Mouse (Mus musculus) neural tube, embryonic 15.5 days (tissue): ENCODE measurements around the gene B3gnt2. TPM values are rescaled to one million over a fixed set of nuclear protein-coding genes. Genes with fewer than 3 reads are reported as not detected.

Source experiments
- ATAC-seq: fragments of 200-750 bp; cut with Nextera tagmentation; 2 replicates; pipeline ENCODE4 v1.8.0; 2017; ENCODE audit warnings: mild to moderate bottlenecking, moderate TSS enrichment, moderate library complexity; ENCODE audit not compliant: low FRiP score
- H3K27ac ChIP-seq: fragments of 300-500 bp; sonication (generic); replicated peaks from 2 replicates; pipeline ENCODE4 v1.5.1; 2015; ENCODE audit warnings: mild to moderate bottlenecking, inconsistent platforms
- H3K27me3 ChIP-seq: fragments of 300-500 bp; sonication (generic); replicated peaks from 2 replicates; pipeline ENCODE4 v1.6.1; 2015; ENCODE audit warnings: inconsistent platforms
- H3K36me3 ChIP-seq: fragments of 300-500 bp; sonication (generic); 2 replicates; pipeline ENCODE4 v1.6.1; 2015; ENCODE audit warnings: inconsistent platforms
- H3K4me1 ChIP-seq: fragments of 300-500 bp; sonication (generic); 2 replicates; pipeline ENCODE4 v1.6.1; 2015; ENCODE audit warnings: inconsistent platforms
- H3K4me2 ChIP-seq: fragments of 300-500 bp; sonication (generic); 2 replicates; pipeline ENCODE4 v1.6.1; 2015; ENCODE audit warnings: inconsistent platforms, mild to moderate bottlenecking, moderate library complexity
- H3K4me3 ChIP-seq: fragments of 300-500 bp; sonication (generic); replicated peaks from 2 replicates; pipeline ENCODE4 v1.5.1; 2015; ENCODE audit warnings: mild to moderate bottlenecking, inconsistent platforms
- H3K9ac ChIP-seq: fragments of 300-500 bp; sonication (generic); replicated peaks from 2 replicates; pipeline ENCODE4 v1.6.1; 2015; ENCODE audit warnings: mild to moderate bottlenecking, inconsistent platforms
- H3K9me3 ChIP-seq: fragments of 300-500 bp; sonication (generic); replicated peaks from 2 replicates; pipeline ENCODE4 v1.6.1; 2016; ENCODE audit warnings: inconsistent platforms
- WGBS: fragments of 180-500 bp; shearing (Covaris S2); methylation state at CpG from one replicate; pipeline ENCODE4 v1.1.7; 2015; ENCODE audit warnings: mixed read lengths; 5-methylcytosine and 5-hydroxymethylcytosine counted together
- polyA plus RNA-seq: library from polyadenylated mRNA; unstranded; fragments of >200 nt; fragmentation: Nextera tagmentation; extraction: Ambion mirVana; gene quantifications from 2 replicates; pipeline ENCODE4 v1.2.1, GENCODE M21; 2015

Gene B3gnt2
- polyA plus RNA-seq, result 2.3 and 5.5 TPM in 2 replicates

DNA sequence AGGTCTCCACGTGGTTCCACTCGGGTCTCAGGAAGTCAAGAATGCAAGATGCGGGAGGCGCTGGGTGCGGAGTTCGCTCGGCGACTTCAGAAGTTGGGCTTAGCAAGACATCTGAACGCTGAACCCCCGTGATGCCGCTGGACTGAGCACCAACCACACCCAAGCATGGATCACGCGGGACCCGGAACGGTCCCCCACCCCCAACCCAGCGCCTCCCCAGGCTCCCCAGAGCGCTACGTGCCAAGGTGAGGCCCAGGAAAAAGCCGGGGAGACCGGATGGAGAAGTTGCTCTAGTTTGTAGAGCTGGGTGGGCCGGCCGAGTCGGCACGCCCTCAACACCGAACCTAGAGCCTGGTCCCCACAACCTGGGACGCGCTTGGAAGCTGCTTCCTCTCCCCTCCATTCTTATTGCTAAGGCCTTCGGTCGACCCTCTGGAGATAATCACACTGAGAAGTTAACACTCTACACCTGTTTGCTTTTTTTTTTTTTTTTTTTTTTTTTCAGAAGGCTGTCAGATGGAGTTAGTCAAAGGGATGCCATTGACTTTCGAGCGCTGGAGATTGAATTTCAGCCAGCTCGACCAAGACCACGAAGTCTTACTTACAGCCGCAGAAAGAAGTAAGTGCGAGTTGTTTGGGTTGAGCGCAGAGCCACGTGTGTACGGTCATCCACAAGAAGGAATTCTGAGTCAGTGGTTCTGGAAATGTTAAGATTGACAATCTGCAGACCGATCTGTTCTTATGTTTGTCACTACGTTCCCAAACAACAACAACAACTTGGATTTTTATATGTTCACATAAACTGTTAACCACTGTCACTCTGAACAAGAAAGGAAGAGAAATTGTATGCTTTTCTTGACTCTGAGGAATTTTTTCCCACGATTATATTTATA, at the start of gene B3gnt2:
TSS of gene B3gnt2 (minus strand) at position 627 of the 893 bp plus-strand sequence.
- peak within 1 kb of the TSS; percentile 64 for H3K27ac ChIP-seq

DNA sequence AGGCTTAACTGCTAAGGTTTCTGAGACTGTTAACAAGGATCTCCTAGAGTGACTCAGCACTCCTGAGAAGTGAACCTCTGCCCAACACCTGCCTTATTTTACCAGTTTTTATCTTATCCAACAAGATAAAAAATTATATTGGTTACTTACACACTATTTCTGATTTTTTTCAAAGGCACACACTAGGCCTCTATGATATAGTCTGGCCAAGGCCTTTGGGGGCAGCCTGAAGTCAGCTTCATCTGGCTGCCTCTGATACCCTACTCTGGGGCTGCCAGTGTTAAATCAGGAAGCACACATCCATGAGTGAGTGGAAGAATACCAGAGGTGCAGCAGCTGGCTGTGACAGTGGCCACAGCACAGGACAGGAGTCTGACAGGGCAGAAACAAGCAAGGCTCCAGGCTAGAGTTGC, 45.7 kb upstream of the B3gnt2 start:
- Histone ChIP-seq H3K4me1 (no peaks in the 10 kb centered on the region), H3K36me3 (no peaks in the 10 kb centered on the region), H3K9ac (no peak overlapping the region), H3K4me2 (no peak overlapping the region), H3K27ac (no peak overlapping the region), H3K9me3 (no peaks in the 10 kb centered on the region), H3K4me3 (no peak overlapping the region), H3K27me3 (no peaks in the 10 kb centered on the region)
- no peak for ATAC-seq

More for the DNA sequence above, at the start of gene B3gnt2:
- Histone ChIP-seq H3K4me2 (peak within 1 kb of the TSS; percentile 99), H3K9me3 (no peaks in the 10 kb centered on the region), H3K4me3 (peak within 1 kb of the TSS; percentile 63), H3K36me3 (no peaks in the 10 kb centered on the region), H3K4me1 (peaks cover 27% of the 10 kb centered on the region), H3K27me3 (peaks cover 63% of the 10 kb centered on the region), H3K9ac (peak within 1 kb of the TSS; percentile 55)
- no peak for ATAC-seq
- 6% methylated on average over 41 of the region's 41 CpGs for WGBS

DNA sequence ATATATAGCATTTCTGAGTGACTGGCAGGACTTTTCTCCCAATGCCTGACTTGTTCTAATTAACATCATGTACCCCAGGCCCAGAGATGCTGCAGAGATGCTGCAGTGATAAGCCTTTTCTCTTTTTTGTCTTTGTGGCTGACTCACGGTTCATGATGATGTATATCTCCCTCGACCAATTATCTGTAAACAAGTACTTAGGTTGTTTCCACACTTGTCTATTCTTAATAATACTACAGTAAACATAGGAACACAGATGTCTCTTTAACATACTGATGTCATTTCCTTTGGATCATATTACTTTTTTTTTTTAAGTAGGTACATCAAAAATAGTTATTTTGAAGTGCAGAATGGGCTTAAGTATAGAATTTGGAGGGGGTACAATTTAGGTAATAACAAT, 42.2 kb upstream of the B3gnt2 start:
- H3K27me3 ChIP-seq, result no peaks in the 10 kb centered on the region
- H3K4me2 ChIP-seq, result no peak overlapping the region
- 79% methylated on average over 2 of the region's 2 CpGs for WGBS
- no peak overlapping the region for H3K9ac ChIP-seq
- no peaks in the 10 kb centered on the region for H3K9me3 ChIP-seq
- no peaks in the 10 kb centered on the region for H3K4me1 ChIP-seq
- H3K27ac ChIP-seq, result no peak overlapping the region
- H3K4me3 ChIP-seq, result no peak overlapping the region
- no peak for ATAC-seq
- H3K36me3 ChIP-seq, result no peaks in the 10 kb centered on the region

DNA sequence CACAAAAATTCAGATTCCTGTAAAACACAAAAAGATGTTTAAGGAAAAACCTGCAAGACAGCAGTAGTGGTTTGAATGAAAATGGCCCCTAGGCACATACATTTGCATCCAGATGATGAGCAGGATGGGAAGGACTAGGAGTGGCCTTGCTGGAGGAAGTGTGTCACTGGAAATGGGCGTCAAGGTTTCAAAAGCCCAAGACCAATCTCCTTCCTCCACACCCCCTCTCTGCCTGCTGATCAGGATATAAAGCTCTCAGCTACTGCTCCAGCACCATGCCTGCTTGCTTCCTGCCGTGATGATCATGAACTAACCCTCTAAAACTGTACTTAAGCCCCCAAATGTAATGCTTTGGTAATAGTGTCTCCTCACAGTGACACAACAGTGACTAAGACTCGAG, 39.3 kb upstream of the B3gnt2 start:
- Histone ChIP-seq H3K4me1 (no peaks in the 10 kb centered on the region), H3K9ac (no peak overlapping the region), H3K4me2 (no peak overlapping the region), H3K4me3 (no peak overlapping the region), H3K27ac (no peak overlapping the region), H3K27me3 (no peaks in the 10 kb centered on the region), H3K9me3 (no peaks in the 10 kb centered on the region), H3K36me3 (no peaks in the 10 kb centered on the region)
- ATAC-seq, result no peak
- 89% methylated on average over 3 of the region's 3 CpGs for WGBS

DNA sequence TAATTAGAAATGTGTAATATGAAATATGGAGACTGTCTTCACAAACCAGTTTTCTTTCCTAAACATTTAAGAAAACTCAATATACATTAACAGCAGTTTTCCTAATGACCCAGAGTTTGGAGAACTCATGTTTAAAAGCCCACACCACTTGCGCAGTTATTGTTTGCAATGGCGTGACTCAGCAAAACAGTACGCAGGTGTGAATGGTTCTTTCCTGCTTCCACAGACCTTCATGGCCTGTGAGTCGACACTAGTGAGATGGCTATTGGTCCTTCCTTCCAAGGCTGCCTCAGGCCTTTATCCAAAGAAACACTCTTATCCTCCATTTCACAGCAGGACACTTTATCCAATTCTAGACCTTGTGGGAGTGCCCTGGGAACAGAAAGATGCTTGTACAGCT, 36.9 kb upstream of the B3gnt2 start:
- no peak overlapping the region for H3K4me3 ChIP-seq
- H3K9ac ChIP-seq, result no peak overlapping the region
- H3K4me1 ChIP-seq, result no peaks in the 10 kb centered on the region
- H3K4me2 ChIP-seq, result no peak overlapping the region
- ATAC-seq, result no peak
- no peak overlapping the region for H3K27ac ChIP-seq
- no peaks in the 10 kb centered on the region for H3K36me3 ChIP-seq
- 94% methylated on average over 4 of the region's 4 CpGs for WGBS
- no peaks in the 10 kb centered on the region for H3K27me3 ChIP-seq
- H3K9me3 ChIP-seq, result no peaks in the 10 kb centered on the region

DNA sequence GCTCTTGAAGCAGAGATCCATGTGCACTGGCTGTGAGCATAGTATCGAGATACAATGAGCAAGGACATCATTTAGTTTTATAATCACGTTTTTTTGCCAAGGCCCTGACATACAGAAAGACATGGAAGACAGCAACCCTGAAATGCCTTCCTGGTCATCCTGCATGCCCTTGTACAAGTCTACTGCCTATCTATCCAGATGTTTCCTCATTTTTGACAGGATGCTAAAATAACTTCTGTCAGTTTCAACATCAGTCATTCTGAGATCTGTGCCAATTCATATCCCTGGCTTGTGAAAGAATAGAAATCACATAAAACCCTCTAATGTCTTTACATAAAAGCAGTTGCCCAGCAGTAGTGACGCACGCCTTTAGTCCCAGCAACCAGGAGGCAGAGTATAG, 36.4 kb upstream of the B3gnt2 start:
- no peak overlapping the region for H3K27ac ChIP-seq
- ATAC-seq, result no peak
- H3K4me2 ChIP-seq, result no peak overlapping the region
- no peaks in the 10 kb centered on the region for H3K36me3 ChIP-seq
- 94% methylated on average over 4 of the region's 4 CpGs for WGBS
- H3K9ac ChIP-seq, result no peak overlapping the region
- no peak overlapping the region for H3K4me3 ChIP-seq
- no peaks in the 10 kb centered on the region for H3K27me3 ChIP-seq
- H3K9me3 ChIP-seq, result no peaks in the 10 kb centered on the region
- no peaks in the 10 kb centered on the region for H3K4me1 ChIP-seq

DNA sequence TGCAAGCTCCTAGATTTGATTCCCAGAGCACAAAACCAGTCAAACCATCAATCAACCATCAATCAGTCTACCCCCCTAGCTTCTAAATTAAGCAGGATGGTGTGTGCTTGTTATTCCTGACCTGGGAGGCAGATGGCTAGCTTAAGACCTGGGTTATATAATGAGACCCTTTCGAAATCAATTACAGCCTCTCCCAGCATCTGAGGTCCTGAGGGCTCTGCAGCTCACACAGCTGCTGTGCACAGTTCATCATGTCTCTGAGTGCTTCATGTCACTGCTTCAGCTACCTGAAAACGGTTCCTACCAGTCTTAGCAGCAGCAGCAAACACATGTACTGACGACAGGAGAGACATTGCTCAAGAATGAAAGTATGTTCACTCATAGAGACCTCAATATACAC, 32.3 kb upstream of the B3gnt2 start:
- H3K4me2 ChIP-seq, result no peak overlapping the region
- no peak overlapping the region for H3K9ac ChIP-seq
- no peaks in the 10 kb centered on the region for H3K4me1 ChIP-seq
- H3K27ac ChIP-seq, result no peak overlapping the region
- H3K27me3 ChIP-seq, result no peaks in the 10 kb centered on the region
- H3K4me3 ChIP-seq, result no peak overlapping the region
- WGBS, result 39% methylated on average over 3 of the region's 3 CpGs
- no peaks in the 10 kb centered on the region for H3K36me3 ChIP-seq
- no peaks in the 10 kb centered on the region for H3K9me3 ChIP-seq
- ATAC-seq, result no peak

DNA sequence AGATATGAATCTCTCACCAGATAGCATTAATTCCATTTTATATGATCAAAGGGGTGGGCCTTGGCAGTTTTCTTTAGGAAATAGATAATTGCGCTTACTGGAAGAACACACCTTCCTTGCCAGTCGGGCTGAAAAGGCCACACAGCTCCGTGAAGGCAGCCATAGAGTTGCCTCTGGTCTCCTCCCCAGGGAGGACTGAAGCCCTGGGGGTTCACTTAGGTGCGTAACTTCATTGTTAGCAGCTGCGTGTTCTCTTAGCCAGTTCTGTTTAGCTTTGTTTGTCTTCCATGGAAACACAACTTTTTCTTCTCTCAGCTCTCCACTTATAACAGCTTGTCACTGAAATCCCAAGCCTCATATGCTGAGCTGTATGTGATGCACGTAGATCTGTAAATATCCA, 31.7 kb upstream of the B3gnt2 start:
- no peaks in the 10 kb centered on the region for H3K36me3 ChIP-seq
- ATAC-seq, result no peak
- no peak overlapping the region for H3K4me3 ChIP-seq
- no peaks in the 10 kb centered on the region for H3K27me3 ChIP-seq
- no peak overlapping the region for H3K9ac ChIP-seq
- 73% methylated on average over 6 of the region's 6 CpGs for WGBS
- no peak overlapping the region for H3K27ac ChIP-seq
- H3K4me1 ChIP-seq, result no peaks in the 10 kb centered on the region
- no peaks in the 10 kb centered on the region for H3K9me3 ChIP-seq
- no peak overlapping the region for H3K4me2 ChIP-seq

DNA sequence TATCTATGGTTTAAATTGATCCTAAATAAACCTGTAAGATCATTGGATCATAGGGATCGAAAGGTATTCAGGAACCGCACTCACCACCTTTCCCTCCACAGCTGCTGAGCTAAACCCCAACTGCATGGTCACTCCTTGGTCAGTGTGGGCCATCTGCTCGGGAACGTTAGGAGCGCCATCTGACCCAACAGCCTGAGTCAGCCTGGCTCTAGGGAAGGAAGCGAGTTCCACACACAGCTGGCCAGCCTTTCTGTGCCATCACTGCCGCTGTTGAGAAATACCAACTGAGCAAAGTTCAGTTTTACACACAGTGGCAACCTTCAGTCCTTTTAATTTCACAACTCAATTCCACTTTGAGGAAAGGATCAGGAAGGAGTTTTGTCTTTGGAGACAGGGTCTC, 31.1 kb upstream of the B3gnt2 start:
- no peak for ATAC-seq
- H3K4me1 ChIP-seq, result no peaks in the 10 kb centered on the region
- no peak overlapping the region for H3K4me2 ChIP-seq
- no peaks in the 10 kb centered on the region for H3K27me3 ChIP-seq
- no peak overlapping the region for H3K27ac ChIP-seq
- H3K4me3 ChIP-seq, result no peak overlapping the region
- no peaks in the 10 kb centered on the region for H3K36me3 ChIP-seq
- H3K9ac ChIP-seq, result no peak overlapping the region
- no peaks in the 10 kb centered on the region for H3K9me3 ChIP-seq
- WGBS, result 92% methylated on average over 7 of the region's 7 CpGs

DNA sequence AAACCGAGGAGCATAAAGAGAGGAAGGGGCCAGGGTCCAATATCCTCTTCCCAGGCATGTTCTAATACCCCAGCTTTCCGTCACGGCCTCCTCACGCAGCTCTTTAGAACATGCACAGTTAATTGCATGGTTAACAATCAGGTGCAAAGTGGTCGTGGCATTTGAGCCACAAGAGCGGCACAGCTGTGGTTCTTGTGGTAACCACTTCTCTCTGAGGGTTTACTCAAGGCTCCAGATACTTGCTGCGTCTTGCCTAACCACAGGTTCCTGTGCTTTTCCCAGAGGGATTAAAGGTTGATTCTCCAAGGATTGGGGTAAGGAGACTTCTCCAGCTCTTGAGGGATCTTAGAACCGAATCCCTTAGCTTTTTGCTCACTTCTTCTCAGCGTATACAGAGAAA, 30.5 kb upstream of the B3gnt2 start:
- 79% methylated on average over 9 of the region's 9 CpGs for WGBS
- no peaks in the 10 kb centered on the region for H3K9me3 ChIP-seq
- H3K4me1 ChIP-seq, result no peaks in the 10 kb centered on the region
- H3K4me3 ChIP-seq, result no peak overlapping the region
- H3K27me3 ChIP-seq, result no peaks in the 10 kb centered on the region
- ATAC-seq, result no peak
- no peak overlapping the region for H3K9ac ChIP-seq
- no peak overlapping the region for H3K27ac ChIP-seq
- no peaks in the 10 kb centered on the region for H3K36me3 ChIP-seq
- no peak overlapping the region for H3K4me2 ChIP-seq

DNA sequence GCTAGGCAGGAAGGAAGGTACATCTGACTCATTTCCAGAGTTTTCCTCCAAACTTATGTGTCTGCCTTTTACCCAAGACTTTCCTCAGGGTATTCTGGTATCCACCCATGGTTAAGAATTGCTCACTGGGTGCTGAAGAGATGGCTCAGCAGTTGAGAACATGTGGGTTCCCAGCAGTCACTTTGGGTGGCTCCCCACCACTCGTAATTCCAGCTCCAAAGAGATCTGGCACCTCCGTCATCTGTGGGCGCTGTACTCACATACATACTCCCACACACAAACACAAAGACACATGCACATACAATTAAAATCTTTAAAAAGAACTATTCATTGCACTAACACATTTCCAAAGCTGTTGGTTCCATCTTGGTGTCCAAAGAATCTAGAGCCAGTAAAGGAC, 28.5 kb upstream of the B3gnt2 start:
- no peaks in the 10 kb centered on the region for H3K9me3 ChIP-seq
- H3K36me3 ChIP-seq, result no peaks in the 10 kb centered on the region
- H3K4me2 ChIP-seq, result no peak overlapping the region
- no peak for ATAC-seq
- WGBS, result 94% methylated on average over 3 of the region's 3 CpGs
- no peak overlapping the region for H3K4me3 ChIP-seq
- no peaks in the 10 kb centered on the region for H3K4me1 ChIP-seq
- no peak overlapping the region for H3K27ac ChIP-seq
- H3K27me3 ChIP-seq, result no peaks in the 10 kb centered on the region
- no peak overlapping the region for H3K9ac ChIP-seq

DNA sequence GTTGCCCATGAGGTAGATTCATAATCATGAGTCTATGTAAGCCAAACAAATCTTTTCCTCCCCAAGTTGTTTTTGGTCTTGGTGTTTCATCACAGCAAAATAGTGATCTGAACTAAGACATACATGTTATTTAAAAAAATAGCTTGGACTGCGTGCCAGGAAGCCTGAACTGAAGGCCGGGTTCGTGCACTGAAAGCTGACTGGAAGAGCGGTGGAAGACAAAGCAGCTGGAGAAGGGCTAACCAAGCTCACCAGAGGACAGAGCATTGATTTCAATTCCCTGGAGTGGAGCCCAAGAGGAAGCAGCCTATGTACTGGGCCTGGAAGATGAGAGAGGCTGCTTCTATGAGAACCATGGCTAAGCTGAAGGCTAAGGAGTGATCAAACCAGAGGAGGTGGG, 26.2 kb upstream of the B3gnt2 start:
- no peaks in the 10 kb centered on the region for H3K9me3 ChIP-seq
- no peaks in the 10 kb centered on the region for H3K36me3 ChIP-seq
- 93% methylated on average over 4 of the region's 4 CpGs for WGBS
- no peaks in the 10 kb centered on the region for H3K4me1 ChIP-seq
- no peak overlapping the region for H3K4me2 ChIP-seq
- H3K9ac ChIP-seq, result no peak overlapping the region
- no peak overlapping the region for H3K4me3 ChIP-seq
- ATAC-seq, result no peak
- no peaks in the 10 kb centered on the region for H3K27me3 ChIP-seq
- no peak overlapping the region for H3K27ac ChIP-seq
